Mouse (Mus musculus) heart, adult 2 months (tissue): Measurements from ENCODE around the gene Rnaseh2c.

Experiments
- CTCF ChIP-seq: fragments of 200-600 bp; IDR thresholded peaks from 2 replicates; pipeline ENCODE4 v1.8.1; 2022; ENCODE audit warnings: antibody characterized with exemption, mild to moderate bottlenecking, moderate library complexity
- POLR2A ChIP-seq: fragments of 200-500 bp; IDR thresholded peaks from 2 replicates; pipeline ENCODE4 v1.6.1; 2011; ENCODE audit warnings: mild to moderate bottlenecking, low read depth, low read length, control low read depth; ENCODE audit not compliant: insufficient read depth

- TF ChIP-seq CTCF = no peak
- TF ChIP-seq POLR2A = no peak
Measured at GRCm38 (mm10) chr19:5646731-5647330, 45.2 kb downstream of the Rnaseh2c start.
